Mouse (Mus musculus): ENCODE measurements around the gene Ccdc33. TPM values are rescaled to one million over a fixed set of nuclear protein-coding genes. Genes with fewer than 3 reads are reported as not detected.

Gene Ccdc33
- polyA plus RNA-seq, 1 experiment from 2014 or later = not detected

GRCm38 (mm10) chr9:58009015-58009362 is 109.6 kb downstream of the Ccdc33 start:
- WGBS = 3% methylated on average over 6 of the region's 6 CpGs
- H3K4me1 ChIP-seq = peaks cover 32% of the 10 kb centered on the region
- no peaks in the 10 kb centered on the region for H3K36me3 ChIP-seq
- peak overlapping the region; percentile 88 for H3K27ac ChIP-seq
- peak; percentile 94 for DNase-seq (ENCODE audit: low spot score)
- H3K27me3 ChIP-seq (ENCODE audit: insufficient read depth, poor library complexity, severe bottlenecking) = 0 out of 2 replicates have a peak, but pooled peaks cover 3% of the 10 kb centered on the region
- H3K9me3 ChIP-seq = no peaks in the 10 kb centered on the region
- peak overlapping the region; percentile 40 for H3K4me3 ChIP-seq

- H3K4me3 ChIP-seq = peak overlapping the region; percentile 40
- no peak for DNase-seq (ENCODE audit: low spot score)
- 0 out of 2 replicates have a peak, but pooled peaks cover 3% of the 10 kb centered on the region for H3K27me3 ChIP-seq (ENCODE audit: insufficient read depth, poor library complexity, severe bottlenecking)
- 54% methylated on average over 12 of the region's 12 CpGs for WGBS
- no peaks in the 10 kb centered on the region for H3K36me3 ChIP-seq
- H3K27ac ChIP-seq = peak overlapping the region; percentile 88
- H3K9me3 ChIP-seq = no peaks in the 10 kb centered on the region
- peaks cover 32% of the 10 kb centered on the region for H3K4me1 ChIP-seq
Measured at GRCm38 (mm10) chr9:58008336-58009014, 110.1 kb downstream of the Ccdc33 start.

- Histone ChIP-seq H3K27ac (no peak within 1 kb of the TSS), H3K9me3 (no peaks in the 10 kb centered on the region), H3K4me1 (peaks cover 19% of the 10 kb centered on the region), H3K27me3 (ENCODE audit: insufficient read depth, poor library complexity, severe bottlenecking) (peaks cover 10% of the 10 kb centered on the region), H3K36me3 (no peaks in the 10 kb centered on the region), H3K4me3 (no peak within 1 kb of the TSS)
- no peak for DNase-seq (ENCODE audit: low spot score)
- WGBS = 83% methylated on average over 16 of the region's 16 CpGs
Measured at GRCm38 (mm10) chr9:58005753-58006461, 112.7 kb downstream of the Ccdc33 start, which contains the start of gene Cyp11a1. Gene Cyp11a1, plus strand, starts transcription at chr9:58006411.

- Histone ChIP-seq H3K4me3 (no peak overlapping the region), H3K27ac (no peak overlapping the region), H3K4me1 (peaks cover 3% of the 10 kb centered on the region), H3K27me3 (ENCODE audit: insufficient read depth, poor library complexity, severe bottlenecking) (peaks cover 33% of the 10 kb centered on the region), H3K36me3 (no peaks in the 10 kb centered on the region), H3K9me3 (no peaks in the 10 kb centered on the region)
- WGBS = 41% methylated on average over 2 of the region's 2 CpGs
- no peak for DNase-seq (ENCODE audit: low spot score)
Measured at GRCm38 (mm10) chr9:58003272-58003671, 115.4 kb downstream of the Ccdc33 start.

- DNase-seq (ENCODE audit: low spot score) = no peak
- Histone ChIP-seq H3K9me3 (no peaks in the 10 kb centered on the region), H3K4me3 (no peak overlapping the region), H3K27me3 (ENCODE audit: insufficient read depth, poor library complexity, severe bottlenecking) (peaks cover 54% of the 10 kb centered on the region), H3K27ac (no peak overlapping the region), H3K36me3 (no peaks in the 10 kb centered on the region), H3K4me1 (peaks cover 9% of the 10 kb centered on the region)
- 43% methylated on average over 2 of the region's 2 CpGs for WGBS
Measured at GRCm38 (mm10) chr9:57999676-58000075, 118.9 kb downstream of the Ccdc33 start.

GRCm38 (mm10) chr9:57998685-57999084 is 119.9 kb downstream of the Ccdc33 start:
- Histone ChIP-seq H3K27me3 (ENCODE audit: insufficient read depth, poor library complexity, severe bottlenecking) (peaks cover 50% of the 10 kb centered on the region), H3K4me3 (no peak overlapping the region), H3K9me3 (no peaks in the 10 kb centered on the region), H3K4me1 (peaks cover 10% of the 10 kb centered on the region), H3K27ac (no peak overlapping the region), H3K36me3 (no peaks in the 10 kb centered on the region)
- no peak for DNase-seq (ENCODE audit: low spot score)
- WGBS = 38% methylated on average over 2 of the region's 2 CpGs

GRCm38 (mm10) chr9:57998032-57998659 is 120.5 kb downstream of the Ccdc33 start:
- no peak for DNase-seq (ENCODE audit: low spot score)
- no peaks in the 10 kb centered on the region for H3K9me3 ChIP-seq
- H3K4me3 ChIP-seq = peak overlapping the region; percentile 52
- under 1% methylated on average over 20 of the region's 20 CpGs for WGBS
- H3K27ac ChIP-seq = peak overlapping the region; percentile 16; the same call in 1 of the 2 replicates
- no peaks in the 10 kb centered on the region for H3K36me3 ChIP-seq
- peaks cover 50% of the 10 kb centered on the region for H3K27me3 ChIP-seq (ENCODE audit: insufficient read depth, poor library complexity, severe bottlenecking)
- peaks cover 14% of the 10 kb centered on the region for H3K4me1 ChIP-seq

- no peaks in the 10 kb centered on the region for H3K9me3 ChIP-seq
- peaks cover 50% of the 10 kb centered on the region for H3K27me3 ChIP-seq (ENCODE audit: insufficient read depth, poor library complexity, severe bottlenecking)
- H3K4me3 ChIP-seq = peak overlapping the region; percentile 52
- 16% methylated on average over 13 of the region's 13 CpGs for WGBS
- no peak for DNase-seq (ENCODE audit: low spot score)
- H3K36me3 ChIP-seq = no peaks in the 10 kb centered on the region
- H3K4me1 ChIP-seq = peaks cover 18% of the 10 kb centered on the region
- H3K27ac ChIP-seq = peak overlapping the region; percentile 16; the same call in 1 of the 2 replicates
Measured at GRCm38 (mm10) chr9:57997511-57998031, 121.1 kb downstream of the Ccdc33 start.

- Histone ChIP-seq H3K4me1 (peaks cover 18% of the 10 kb centered on the region), H3K27me3 (ENCODE audit: insufficient read depth, poor library complexity, severe bottlenecking) (peaks cover 48% of the 10 kb centered on the region), H3K4me3 (no peak overlapping the region), H3K36me3 (no peaks in the 10 kb centered on the region), H3K9me3 (no peaks in the 10 kb centered on the region), H3K27ac (no peak overlapping the region)
- no peak for DNase-seq (ENCODE audit: low spot score)
- 32% methylated on average over 4 of the region's 4 CpGs for WGBS
Measured at GRCm38 (mm10) chr9:57995282-57995681, 123.3 kb downstream of the Ccdc33 start.

- DNase-seq (ENCODE audit: low spot score) = no peak
- 58% methylated on average over 8 of the region's 8 CpGs for WGBS
- Histone ChIP-seq H3K36me3 (no peaks in the 10 kb centered on the region), H3K27me3 (ENCODE audit: insufficient read depth, poor library complexity, severe bottlenecking) (peaks cover 47% of the 10 kb centered on the region), H3K9me3 (no peaks in the 10 kb centered on the region), H3K4me1 (peaks cover 16% of the 10 kb centered on the region), H3K27ac (no peak overlapping the region), H3K4me3 (no peak overlapping the region)
Measured at GRCm38 (mm10) chr9:57992781-57993591, 125.6 kb downstream of the Ccdc33 start.

GRCm38 (mm10) chr9:57992060-57992459 is 126.6 kb downstream of the Ccdc33 start:
- peaks cover 10% of the 10 kb centered on the region; the same call in 1 of the 2 replicates for H3K4me1 ChIP-seq
- no peak overlapping the region for H3K4me3 ChIP-seq
- H3K9me3 ChIP-seq = no peaks in the 10 kb centered on the region
- H3K27me3 ChIP-seq (ENCODE audit: insufficient read depth, poor library complexity, severe bottlenecking) = peaks cover 47% of the 10 kb centered on the region
- no peak overlapping the region for H3K27ac ChIP-seq
- WGBS = 77% methylated on average over 3 of the region's 3 CpGs
- no peak for DNase-seq (ENCODE audit: low spot score)
- H3K36me3 ChIP-seq = no peaks in the 10 kb centered on the region

GRCm38 (mm10) chr9:57990438-57991110 is 128.0 kb downstream of the Ccdc33 start:
- WGBS = 27% methylated on average over 10 of the region's 10 CpGs

More at GRCm38 (mm10) chr9:57990438-57991110, 128.0 kb downstream of the Ccdc33 start:
- H3K36me3 ChIP-seq = no peaks in the 10 kb centered on the region
- H3K4me3 ChIP-seq = no peak overlapping the region
- H3K27ac ChIP-seq = no peak overlapping the region
- H3K27me3 ChIP-seq (ENCODE audit: insufficient read depth, poor library complexity, severe bottlenecking) = peaks cover 52% of the 10 kb centered on the region
- H3K4me1 ChIP-seq = peaks cover 10% of the 10 kb centered on the region; the same call in 1 of the 2 replicates
- H3K9me3 ChIP-seq = no peaks in the 10 kb centered on the region
- no peak for DNase-seq (ENCODE audit: low spot score)

All from heart, embryonic 10.5 days (tissue).